Mouse (Mus musculus) ES-E14 (cell line): ENCODE data around the gene Nrn1l. TPM values are rescaled to one million over a fixed set of nuclear protein-coding genes. Genes with fewer than 3 reads are reported as not detected.
A peak's percentile ranks its signal among the peaks of the same experiment; 100 is the strongest.

Experiments
- DNase-seq: peaks from one replicate; pipeline ENCODE4 v3.0.0-alpha.2; 2013; ENCODE audit warnings: low read depth, low spot score
- H3K27ac ChIP-seq: 2 replicates; pipeline ENCODE4 v1.5.1; 2012; ENCODE audit warnings: low read depth, mild to moderate bottlenecking, low read length, moderate library complexity, mixed read lengths; ENCODE audit not compliant: poor library complexity, insufficient read depth, severe bottlenecking
- H3K36me3 ChIP-seq: 2 replicates; pipeline ENCODE4 v1.6.1; 2012; ENCODE audit warnings: mild to moderate bottlenecking, low read length, moderate library complexity, mixed read lengths; ENCODE audit not compliant: control insufficient read depth, poor library complexity, insufficient read depth, severe bottlenecking
- H3K4me1 ChIP-seq, 2 experiments: fragments of 150-350 bp in 1 of 2; sonication (generic) in 1 of 2; 2 replicates each; pipeline ENCODE4 v1.6.1; 2012; ENCODE audit warnings: low read length in 2 of 2, mild to moderate bottlenecking in 1 of 2, mixed read lengths in 1 of 2; ENCODE audit not compliant: control insufficient read depth in 2 of 2, insufficient read depth in 2 of 2, poor library complexity in 1 of 2
- H3K4me3 ChIP-seq, 2 experiments: fragments of 150-350 bp in 1 of 2; sonication (generic) in 1 of 2; 2 replicates each; pipeline ENCODE4 v1.5.1; 2012; ENCODE audit warnings: low read length in 2 of 2, low read depth in 1 of 2, mild to moderate bottlenecking in 1 of 2, mixed read lengths in 1 of 2; ENCODE audit not compliant: insufficient read depth in 1 of 2, poor library complexity in 1 of 2, severe bottlenecking in 1 of 2
- H3K9ac ChIP-seq: 2 replicates; pipeline ENCODE4 v1.6.1; 2012; ENCODE audit warnings: low read depth, mild to moderate bottlenecking, low read length, mixed read lengths; ENCODE audit not compliant: poor library complexity, insufficient read depth, severe bottlenecking
- H3K9me3 ChIP-seq: fragments of 150-350 bp; sonication (generic); 2 replicates; pipeline ENCODE4 v1.6.1; 2012; ENCODE audit warnings: low read depth, mild to moderate bottlenecking, low read length; ENCODE audit not compliant: control insufficient read depth, insufficient read depth
- CHD2 ChIP-seq: IDR thresholded peaks from 2 replicates; pipeline ENCODE4 v1.6.1; 2014; ENCODE audit warnings: mild to moderate bottlenecking, low read depth, low read length, inconsistent platforms
- HCFC1 ChIP-seq: IDR thresholded peaks from 2 replicates; pipeline ENCODE4 v1.6.1; 2012; ENCODE audit warnings: low read length, inconsistent platforms, borderline replicate concordance; ENCODE audit not compliant: insufficient read depth
- MAFK ChIP-seq: IDR thresholded peaks from 2 replicates; pipeline ENCODE4 v1.6.1; 2014; ENCODE audit warnings: mild to moderate bottlenecking, low read depth, low read length, inconsistent platforms; ENCODE audit not compliant: insufficient read depth
- ZC3H11A ChIP-seq: IDR thresholded peaks from 2 replicates; pipeline ENCODE4 v1.6.1; 2012; ENCODE audit warnings: low read depth, mild to moderate bottlenecking, inconsistent platforms, low read length, borderline replicate concordance
- ZNF384 ChIP-seq: IDR thresholded peaks from 2 replicates; pipeline ENCODE4 v1.6.1; 2012; ENCODE audit warnings: low read depth, low read length, inconsistent platforms
- in situ Hi-C, 2 experiments: fragments of 600-800 bp; cut with MboI; formaldehyde crosslinking; loops; one replicate each; pipeline ENCODE4 v1.15.1; 2025; ENCODE audit warnings: low sequenced_read_pairs in 2 of 2, inconsistent platforms in 1 of 2; ENCODE audit not compliant: unreplicated experiment in 2 of 2
- total RNA-seq: library from RNA; depleted of rRNA; stranded (reverse); fragments of 300-350 nt; gene quantifications from 2 replicates; pipeline ENCODE4 v1.2.3, GENCODE M21; 2012

Nrn1l gene
- total RNA-seq, 1 experiment = 2.1 TPM

- TF ChIP-seq MAFK (no peak), ZNF384 (no peak), ZC3H11A (no peak), CHD2 (no peak), HCFC1 (no peak)
- Histone ChIP-seq H3K36me3 (peaks cover 18% of the 10 kb centered on the region), H3K27ac (peak overlapping the region; percentile 60; the same call in 1 of the 2 replicates), H3K4me1 (peaks cover 6 to 13% of the 10 kb centered on the region in 2 experiments; a peak in 3 of 4 replicates), H3K9me3 (no peaks in the 10 kb centered on the region), H3K9ac (peak overlapping the region; percentile 64; the same call in 1 of the 2 replicates), H3K4me3 (peak overlapping the region; percentile 31 to 89)
- no peak for DNase-seq
- in situ Hi-C loops = no loop called here
Observed at GRCm38 (mm10) chr8:105852146-105852729, 41.1 kb upstream of the Nrn1l start.

DNA sequence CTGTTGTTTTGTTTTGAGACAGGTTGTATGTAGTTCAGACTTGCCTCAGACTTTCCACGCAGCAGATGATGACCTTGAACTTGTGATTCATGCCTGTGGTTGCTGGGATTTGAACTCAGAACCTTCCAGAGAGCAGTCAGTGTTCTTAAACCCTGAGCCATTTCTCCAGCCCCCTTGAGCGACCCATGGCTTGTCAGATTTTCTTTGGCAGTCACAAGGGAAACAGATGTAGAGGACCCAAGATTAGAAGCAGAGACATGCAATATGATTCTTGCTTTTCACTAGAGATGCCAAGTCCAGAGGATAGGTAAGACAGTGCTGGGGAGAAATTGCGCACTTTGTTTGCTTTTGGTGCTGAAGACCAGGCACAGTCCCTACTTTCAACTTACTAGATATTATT is 40.2 kb upstream of the Nrn1l start, which contains the start of gene Cenpt:
Cenpt (minus strand) TSS at position 101 of the 400 bp plus-strand sequence.
- H3K9me3 ChIP-seq = no peaks in the 10 kb centered on the region
- peak within 1 kb of the TSS; percentile 64; the same call in 1 of the 2 replicates for H3K9ac ChIP-seq
- H3K27ac ChIP-seq = peak within 1 kb of the TSS; percentile 60; the same call in 1 of the 2 replicates
- in situ Hi-C loops = no loop called here
- peaks cover 6 to 13% of the 10 kb centered on the region in 2 experiments; a peak in 3 of 4 replicates for H3K4me1 ChIP-seq
- TF ChIP-seq MAFK (no peak), ZC3H11A (no peak), HCFC1 (no peak), ZNF384 (no peak), CHD2 (no peak)
- peaks cover 12% of the 10 kb centered on the region for H3K36me3 ChIP-seq
- H3K4me3 ChIP-seq = peak within 1 kb of the TSS; percentile 31 to 89
- no peak for DNase-seq

- Histone ChIP-seq H3K4me1 (peaks cover 6 to 13% of the 10 kb centered on the region in 2 experiments; a peak in 3 of 4 replicates), H3K4me3 (peak overlapping the region; percentile 6 to 98), H3K9me3 (no peaks in the 10 kb centered on the region), H3K9ac (no peak overlapping the region; the same call in 1 of the 2 replicates), H3K36me3 (peaks cover 6% of the 10 kb centered on the region), H3K27ac (no peak overlapping the region)
- in situ Hi-C loops = no loop called here
- DNase-seq = no peak
- TF ChIP-seq MAFK = no peak
- TF ChIP-seq HCFC1 = no peak
- no peak for TF ChIP-seq CHD2
- TF ChIP-seq ZNF384 = no peak
- no peak for TF ChIP-seq ZC3H11A
Observed at GRCm38 (mm10) chr8:105854303-105854702, 39.1 kb upstream of the Nrn1l start.

DNA sequence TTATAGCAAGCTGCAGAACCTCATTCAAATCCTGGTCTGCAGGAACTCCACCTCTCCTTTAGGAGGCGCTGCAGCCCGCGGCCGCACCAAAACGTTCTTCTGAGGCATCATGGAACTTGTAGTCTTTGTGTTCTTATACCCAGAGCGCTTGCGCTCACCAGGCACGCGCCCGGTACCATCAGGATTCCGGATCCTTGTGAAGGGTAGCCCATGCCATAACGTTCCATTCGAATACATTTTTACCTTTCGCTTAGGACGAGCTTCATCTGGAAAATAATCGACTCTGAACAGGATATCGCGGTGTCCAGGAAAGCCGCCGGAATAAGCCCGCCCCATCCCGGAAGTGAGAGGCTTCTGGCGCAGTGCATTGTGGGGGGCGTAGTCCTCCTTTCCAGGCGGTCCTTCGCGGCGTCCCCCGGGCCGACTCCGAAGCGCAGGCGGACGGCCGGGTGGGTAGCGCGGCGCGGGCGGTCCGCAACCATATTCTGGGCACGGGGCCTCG is 38.6 kb upstream of the Nrn1l start, which contains the start of gene Thap11:
Thap11 (plus strand) TSS at position 418 of the 502 bp plus-strand sequence.
- Histone ChIP-seq H3K9ac (peak within 1 kb of the TSS; percentile 97), H3K4me1 (peaks cover 6 to 13% of the 10 kb centered on the region in 2 experiments; a peak in 3 of 4 replicates), H3K36me3 (0 out of 2 replicates have a peak, but pooled peaks cover 3% of the 10 kb centered on the region), H3K27ac (peak within 1 kb of the TSS; percentile 85), H3K9me3 (no peaks in the 10 kb centered on the region), H3K4me3 (peak within 1 kb of the TSS; percentile 91 to 98)
- in situ Hi-C loops = no loop called here
- DNase-seq = peak; percentile 88
- TF ChIP-seq HCFC1 = peak; percentile 95
- TF ChIP-seq MAFK = no peak
- TF ChIP-seq ZNF384 = 0 out of 2 replicates have a peak, but pooled peaks have one; percentile 59
- peak; percentile 96 for TF ChIP-seq CHD2
